Mouse (Mus musculus): ENCODE measurements around the gene Urgcp.

- TF ChIP-seq EP300 (IDR thresholded peaks at IDR 0.05; ENCODE audit: low read depth) (no peak), CTCF (IDR thresholded peaks at IDR 0.05; ENCODE audit: low read depth) (no peak)
These were observed 17.2 kb downstream of the Urgcp start for GRCm38 (mm10) chr11:5744951-5745350.
